Comparison of ENCODE assay signal across 20 mouse cellular contexts in genomic region chr6:70765076-70765475, GRCm38 (mm10).
"Had no signal": no experiment of that assay in that cellular context is flagged by ENCODE, and none has a peak within 500 bp of the region (broad histone marks: within the 10 kb centered on the region; RNA-seq: fewer than 3 reads in every experiment).

No protein-coding gene starts in this region.

- H3K27ac ChIP-seq: hindbrain, postnatal 0 days; limb, embryonic 12.5 days; limb, embryonic 15.5 days; liver, embryonic 14.5 days; macrophage; stomach, embryonic 15.5 days had no signal

- H3K9ac ChIP-seq: limb, embryonic 12.5 days; limb, embryonic 15.5 days; liver, embryonic 14.5 days; liver, postnatal 0 days; lung, embryonic 14.5 days; stomach, embryonic 15.5 days had no signal

- H3K4me2 ChIP-seq: limb, embryonic 12.5 days; limb, embryonic 15.5 days; liver, embryonic 11.5 days; lung, embryonic 14.5 days; stomach, embryonic 15.5 days had no signal

- H3K4me3 ChIP-seq: limb, embryonic 12.5 days; limb, embryonic 15.5 days; stomach, embryonic 15.5 days had no signal

- H3K9me3 ChIP-seq: limb, embryonic 12.5 days; limb, embryonic 15.5 days; stomach, embryonic 15.5 days had no signal

- DNase-seq: kidney, adult 18-20 months; kidney, adult 9 months; kidney, postnatal 10 days; kidney, postnatal 36 days; left cerebral cortex, postnatal 4 days; liver, postnatal 0 days; lung, embryonic 14.5 days; midbrain, embryonic 14.5 days; right cerebral cortex, adult 18-20 months; right cerebral cortex, postnatal 14 days; right cerebral cortex, postnatal 4 days had no signal

- H3K4me1 ChIP-seq: limb, embryonic 12.5 days; limb, embryonic 15.5 days; stomach, embryonic 15.5 days had no signal

- ATAC-seq: hindbrain, postnatal 0 days; intestine, embryonic 16.5 days; liver, postnatal 0 days; lung, postnatal 0 days had no signal

- H3K27me3 ChIP-seq: limb, embryonic 12.5 days; limb, embryonic 15.5 days; stomach, embryonic 15.5 days had no signal
